In genomic region chr6:122825923-122826742, GRCm38 (mm10) we compare ENCODE assay signal across 8 mouse cellular contexts. TPM values are rescaled to one million over a fixed set of nuclear protein-coding genes. Genes with fewer than 3 reads are reported as not detected.
A peak's percentile ranks its signal among the peaks of the same experiment; 100 is the strongest.
DNase-seq lines count a peak whose midpoint lies in the region; ATAC-seq and TF ChIP-seq lines count a peak whose summit lies in the region.

No protein-coding gene starts in this region.

- peak overlapping the region; percentile 42 for H3K4me3 ChIP-seq in ES-Bruce4 (ENCODE audit: low read depth, low read length)
- peak overlapping the region; percentile 35 for H3K4me3 ChIP-seq in forebrain, embryonic 12.5 days (replicated peaks)
- H3K4me3 ChIP-seq in neural tube, embryonic 15.5 days (replicated peaks), result peak overlapping the region; percentile 38

- peak overlapping the region; percentile 17; the same call in 1 of the 2 replicates for H3K9ac ChIP-seq in ES-Bruce4 (ENCODE audit: low read depth, poor library complexity, severe bottlenecking)
- H3K9ac ChIP-seq in forebrain, embryonic 12.5 days, result peak overlapping the region; percentile 54
- H3K9ac ChIP-seq in neural tube, embryonic 15.5 days (replicated peaks), result peak overlapping the region; percentile 36

- no peaks in the 10 kb centered on the region for H3K4me1 ChIP-seq in ES-Bruce4 (ENCODE audit: control insufficient read depth, insufficient read depth, low read length)
- peaks cover 36% of the 10 kb centered on the region for H3K4me1 ChIP-seq in forebrain, embryonic 12.5 days
- H3K4me1 ChIP-seq in neural tube, embryonic 15.5 days, result peaks cover 40% of the 10 kb centered on the region

- TF ChIP-seq POLR2A in ES-Bruce4 (IDR thresholded peaks at IDR 0.05; ENCODE audit: insufficient read depth, low read length), result no peak

- H3K27ac ChIP-seq in ES-Bruce4 (ENCODE audit: insufficient read depth, low read length), result no peak overlapping the region
- peak overlapping the region; percentile 25; the same call in 1 of the 2 replicates for H3K27ac ChIP-seq in forebrain, embryonic 12.5 days
- H3K27ac ChIP-seq in neural tube, embryonic 15.5 days (replicated peaks), result peak overlapping the region; percentile 48; the same call in 1 of the 2 replicates

- intact Hi-C loops in heart, postnatal 10 days (cut with DNase I), result no loop called here

- WGBS in forebrain, embryonic 12.5 days, result 5% methylated on average over 23 of the region's 29 CpGs
- WGBS in large intestine, adult 2 months, result 3% methylated on average over 29 of the region's 29 CpGs
- 5% methylated on average over 24 of the region's 29 CpGs for WGBS in neural tube, embryonic 15.5 days

- ATAC-seq in forebrain, embryonic 12.5 days (ENCODE audit: low FRiP score), result peak; percentile 63
- peak; percentile 65 for ATAC-seq in neural tube, embryonic 15.5 days (ENCODE audit: low FRiP score)

- TF ChIP-seq EP300 in ES-Bruce4 (IDR thresholded peaks at IDR 0.05; ENCODE audit: insufficient read depth, low read depth, low read length), result peak; percentile 65; the same call in 1 of the 2 replicates

- H3K4me2 ChIP-seq in forebrain, embryonic 12.5 days, result peak overlapping the region; percentile 64
- H3K4me2 ChIP-seq in neural tube, embryonic 15.5 days, result peak overlapping the region; percentile 71

- DNase-seq in c-Kit-positive CD71-positive TER-119-positive erythroid progenitor cells, embryonic 14.5 days (ENCODE audit: low spot score), result peak; percentile 78
- DNase-seq in heart, postnatal 10 days, result peak; percentile 82 to 85
- peak; percentile 61 for DNase-seq in large intestine, adult 2 months (ENCODE audit: low read depth, low spot score)
- peak; percentile 81 to 86 for DNase-seq in lung, adult 18-20 months
- DNase-seq in thymus, postnatal 0 days (ENCODE audit: low spot score), result peak; percentile 33

- TF ChIP-seq CTCF in ES-Bruce4 (IDR thresholded peaks at IDR 0.05; ENCODE audit: low read depth, low read length), result no peak

- H3K36me3 ChIP-seq in ES-Bruce4 (ENCODE audit: control insufficient read depth, insufficient read depth, low read length, poor library complexity, severe bottlenecking), result no peaks in the 10 kb centered on the region
- peaks cover 7% of the 10 kb centered on the region; the same call in 1 of the 2 replicates for H3K36me3 ChIP-seq in forebrain, embryonic 12.5 days (replicated peaks)
- peaks cover 28% of the 10 kb centered on the region for H3K36me3 ChIP-seq in neural tube, embryonic 15.5 days

- H3K27me3 ChIP-seq in ES-Bruce4 (ENCODE audit: control insufficient read depth, insufficient read depth, low read length, poor library complexity, severe bottlenecking), result no peaks in the 10 kb centered on the region
- 0 out of 2 replicates have a peak, but pooled peaks cover 5% of the 10 kb centered on the region for H3K27me3 ChIP-seq in forebrain, embryonic 12.5 days
- H3K27me3 ChIP-seq in neural tube, embryonic 15.5 days (replicated peaks), result no peaks in the 10 kb centered on the region

- no peaks in the 10 kb centered on the region for H3K9me3 ChIP-seq in ES-Bruce4 (replicated peaks; ENCODE audit: control insufficient read depth, insufficient read depth, low read length, poor library complexity, severe bottlenecking)
- H3K9me3 ChIP-seq in forebrain, embryonic 12.5 days, result no peaks in the 10 kb centered on the region
- no peaks in the 10 kb centered on the region for H3K9me3 ChIP-seq in neural tube, embryonic 15.5 days (replicated peaks)

RNA-seq across cellular contexts. Expression of gene Foxj2, which starts 6.4 kb away (rescaled TPM):
- 10.9 and 11.6 TPM in 2 replicates for polyA plus RNA-seq in ES-Bruce4 (2011; ENCODE audit: insufficient read depth, insufficient read length, low read depth, missing spikeins)
- 5.7 and 5.8 TPM in 2 replicates for polyA plus RNA-seq in forebrain, embryonic 12.5 days (2016; fragmentation: Nextera tagmentation; extraction: Ambion mirVana)
- total RNA-seq in heart, postnatal 10 days (2021), result 10 to 100 TPM; 28.5 to 32.8 TPM
- polyA plus RNA-seq in large intestine, adult 2 months (2012; rRNA removed), result 7.4 and 7.6 TPM in 2 replicates
- polyA plus RNA-seq in neural tube, embryonic 15.5 days (2015; fragmentation: Nextera tagmentation; extraction: Ambion mirVana), result 7.1 and 7.4 TPM in 2 replicates
- polyA plus RNA-seq in thymus, postnatal 0 days (2015; fragmentation: Nextera tagmentation; extraction: Ambion mirVana), result 3.0 and 3.2 TPM in 2 replicates

RNA-seq across cellular contexts. Expression of gene Slc2a3, which starts 24.7 kb away (rescaled TPM):
- 1,494 and 1,686 TPM in 2 replicates for polyA plus RNA-seq in ES-Bruce4 (2011; ENCODE audit: insufficient read depth, insufficient read length, low read depth, missing spikeins)
- polyA plus RNA-seq in forebrain, embryonic 12.5 days (2016; fragmentation: Nextera tagmentation; extraction: Ambion mirVana), result 17.7 and 24.2 TPM in 2 replicates
- 1 to 10 TPM; 2.1 to 2.5 TPM for total RNA-seq in heart, postnatal 10 days (2021)
- 2.1 and 2.8 TPM in 2 replicates for polyA plus RNA-seq in large intestine, adult 2 months (2012; rRNA removed)
- polyA plus RNA-seq in neural tube, embryonic 15.5 days (2015; fragmentation: Nextera tagmentation; extraction: Ambion mirVana), result 47.9 and 50.6 TPM in 2 replicates
- 12.8 and 13.0 TPM in 2 replicates for polyA plus RNA-seq in thymus, postnatal 0 days (2015; fragmentation: Nextera tagmentation; extraction: Ambion mirVana)

RNA-seq across cellular contexts. Expression of gene C3ar1, which starts 29.8 kb away (rescaled TPM):
- polyA plus RNA-seq in ES-Bruce4 (2011; ENCODE audit: insufficient read depth, insufficient read length, low read depth, missing spikeins), result 0.15 TPM in 1 of 2 replicates, not detected in the other
- 1.2 TPM in 2 replicates for polyA plus RNA-seq in forebrain, embryonic 12.5 days (2016; fragmentation: Nextera tagmentation; extraction: Ambion mirVana)
- 1 to 10 TPM; 2.9 to 3.2 TPM for total RNA-seq in heart, postnatal 10 days (2021)
- 2.0 and 4.0 TPM in 2 replicates for polyA plus RNA-seq in large intestine, adult 2 months (2012; rRNA removed)
- polyA plus RNA-seq in neural tube, embryonic 15.5 days (2015; fragmentation: Nextera tagmentation; extraction: Ambion mirVana), result 2.1 and 2.2 TPM in 2 replicates
- polyA plus RNA-seq in thymus, postnatal 0 days (2015; fragmentation: Nextera tagmentation; extraction: Ambion mirVana), result 1.9 and 2.2 TPM in 2 replicates

RNA-seq across cellular contexts. Expression of gene Necap1, which starts 48.1 kb away (rescaled TPM):
- 63.8 and 66.1 TPM in 2 replicates for polyA plus RNA-seq in ES-Bruce4 (2011; ENCODE audit: insufficient read depth, insufficient read length, low read depth, missing spikeins)
- polyA plus RNA-seq in forebrain, embryonic 12.5 days (2016; fragmentation: Nextera tagmentation; extraction: Ambion mirVana), result 67.0 and 73.4 TPM in 2 replicates
- 10 to 100 TPM; 27.7 to 32.0 TPM for total RNA-seq in heart, postnatal 10 days (2021)
- polyA plus RNA-seq in large intestine, adult 2 months (2012; rRNA removed), result 18.8 and 24.5 TPM in 2 replicates
- polyA plus RNA-seq in neural tube, embryonic 15.5 days (2015; fragmentation: Nextera tagmentation; extraction: Ambion mirVana), result 148 and 168 TPM in 2 replicates
- 26.9 and 29.2 TPM in 2 replicates for polyA plus RNA-seq in thymus, postnatal 0 days (2015; fragmentation: Nextera tagmentation; extraction: Ambion mirVana)

Comparison
In these comparisons a context has a peak if more than half of its experiments do, and no peak if none do; other contexts are left out.
1. DNase-seq: peak in every context shown above with its lines; median percentile 84 in heart, postnatal 10 days; 84 in lung, adult 18-20 months; 78 in c-Kit-positive CD71-positive TER-119-positive erythroid progenitor cells, embryonic 14.5 days; 61 in large intestine, adult 2 months; 33 in thymus, postnatal 0 days.
2. RNA of gene Slc2a3, which starts 24.7 kb away (polyA plus RNA-seq): 1,494 to 1,686 TPM in ES-Bruce4; 47.9 to 50.6 TPM in neural tube, embryonic 15.5 days, 17.7 to 24.2 TPM in forebrain, embryonic 12.5 days, 12.8 to 13.0 TPM in thymus, postnatal 0 days and 2.1 to 2.8 TPM in large intestine, adult 2 months; every median in the first group is over 10 times any median in the second.
3. Peak in every context shown above with its lines, with median percentiles within 50 percentile points of each other: H3K4me3 ChIP-seq and H3K9ac ChIP-seq.